ENCODE assay signal across 23 mouse cellular contexts in the genomic region with DNA sequence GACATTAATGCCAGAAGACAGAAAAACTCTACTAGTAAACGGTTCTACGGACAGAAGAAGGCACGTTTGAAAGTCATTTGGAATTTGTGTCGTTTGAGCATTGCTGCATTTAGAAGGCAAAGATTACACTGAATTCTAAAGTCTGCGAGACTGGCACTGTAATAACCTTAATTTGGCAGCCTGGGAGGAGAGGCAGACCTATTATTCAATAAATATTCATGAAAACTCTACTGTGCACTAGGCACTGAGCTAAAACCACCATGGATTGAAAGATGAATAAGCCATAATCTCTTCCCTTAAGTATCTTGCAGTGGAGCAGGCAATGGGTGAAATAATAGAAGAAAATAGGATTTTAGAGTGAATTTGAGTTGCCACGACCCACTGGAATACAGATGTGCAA.
"Had no signal": no experiment of that assay in that cellular context is flagged by ENCODE, and none has a peak within 500 bp of the region (broad histone marks: within the 10 kb centered on the region; RNA-seq: fewer than 3 reads in every experiment).

No protein-coding gene starts in this region.

- H3K27ac ChIP-seq: kidney, embryonic 15.5 days; left cerebral cortex, adult 2 months; limb, embryonic 12.5 days; limb, embryonic 15.5 days; liver, embryonic 14.5 days; macrophage; neural tube, embryonic 12.5 days; neural tube, embryonic 15.5 days; stomach, postnatal 0 days had no signal

- H3K27me3 ChIP-seq: kidney, embryonic 15.5 days; limb, embryonic 12.5 days; limb, embryonic 15.5 days; neural tube, embryonic 12.5 days; neural tube, embryonic 15.5 days had no signal

- DNase-seq: kidney, adult 8-10 months; kidney, postnatal 10 days; kidney, postnatal 36 days; layer of hippocampus, postnatal 36 days; liver, postnatal 0 days; lung, embryonic 14.5 days; right cerebral cortex, adult 18-20 months; right cerebral cortex, postnatal 14 days; right cerebral cortex, postnatal 4 days; thymus, adult 2 months; thymus, postnatal 14 days; thymus, postnatal 4 days had no signal

- H3K4me1 ChIP-seq: kidney, embryonic 15.5 days; limb, embryonic 12.5 days; limb, embryonic 15.5 days; neural tube, embryonic 12.5 days; neural tube, embryonic 15.5 days had no signal

- H3K9me3 ChIP-seq: kidney, embryonic 15.5 days; limb, embryonic 12.5 days; limb, embryonic 15.5 days; neural tube, embryonic 12.5 days; neural tube, embryonic 15.5 days had no signal

- H3K4me3 ChIP-seq: kidney, embryonic 15.5 days; left cerebral cortex, adult 2 months; limb, embryonic 12.5 days; limb, embryonic 15.5 days; neural tube, embryonic 12.5 days; neural tube, embryonic 15.5 days had no signal

- ATAC-seq: liver, postnatal 0 days; lung, postnatal 0 days had no signal

- H3K4me2 ChIP-seq: kidney, embryonic 15.5 days; limb, embryonic 12.5 days; limb, embryonic 15.5 days; liver, embryonic 11.5 days; lung, embryonic 14.5 days; neural tube, embryonic 12.5 days; neural tube, embryonic 15.5 days had no signal

- H3K9ac ChIP-seq: kidney, embryonic 15.5 days; limb, embryonic 12.5 days; limb, embryonic 15.5 days; liver, embryonic 14.5 days; liver, postnatal 0 days; lung, embryonic 14.5 days; neural tube, embryonic 12.5 days; neural tube, embryonic 15.5 days had no signal

- H3K36me3 ChIP-seq: kidney, embryonic 15.5 days; limb, embryonic 12.5 days; limb, embryonic 15.5 days; neural tube, embryonic 12.5 days; neural tube, embryonic 15.5 days had no signal
